7 mouse cellular contexts compared by ENCODE assay signal in genomic region chr16:34094446-34095092, GRCm38 (mm10).
DNase-seq lines count a peak whose midpoint lies in the region; ATAC-seq and TF ChIP-seq lines count a peak whose summit lies in the region.

No protein-coding gene starts in this region.

- peak overlapping the region; percentile 75 for H3K4me3 ChIP-seq in heart, embryonic 13.5 days
- peak overlapping the region; percentile 70 for H3K4me3 ChIP-seq in kidney, embryonic 16.5 days (ENCODE audit: low read length)
- H3K4me3 ChIP-seq in lung, postnatal 0 days (ENCODE audit: low read depth, low read length) = peak overlapping the region; percentile 39

- H3K9me3 ChIP-seq in heart, embryonic 13.5 days = no peaks in the 10 kb centered on the region
- no peaks in the 10 kb centered on the region for H3K9me3 ChIP-seq in kidney, embryonic 16.5 days (ENCODE audit: low read length)
- no peaks in the 10 kb centered on the region for H3K9me3 ChIP-seq in lung, postnatal 0 days (ENCODE audit: low read length)

- ATAC-seq in heart, embryonic 13.5 days (ENCODE audit: extremely low read depth, insufficient number of reproducible peaks, low FRiP score, low TSS enrichment) = no peak
- ATAC-seq in kidney, embryonic 16.5 days (ENCODE audit: low FRiP score, low TSS enrichment) = peak; percentile 82
- ATAC-seq in lung, postnatal 0 days = peak; percentile 68

- TF ChIP-seq EP300 in lung, postnatal 0 days (IDR thresholded peaks at IDR 0.05) = no peak

- peaks cover 36% of the 10 kb centered on the region for H3K4me1 ChIP-seq in heart, embryonic 13.5 days
- peaks cover 15% of the 10 kb centered on the region for H3K4me1 ChIP-seq in kidney, embryonic 16.5 days (ENCODE audit: insufficient read depth, low read length)
- H3K4me1 ChIP-seq in lung, postnatal 0 days (ENCODE audit: insufficient read depth, low read depth, low read length) = peaks cover 6% of the 10 kb centered on the region; the same call in 1 of the 2 replicates

- peak overlapping the region; percentile 83 for H3K9ac ChIP-seq in heart, embryonic 13.5 days
- H3K9ac ChIP-seq in kidney, embryonic 16.5 days (replicated peaks; ENCODE audit: low read length) = peak overlapping the region; percentile 75
- peak overlapping the region; percentile 5; the same call in 1 of the 2 replicates for H3K9ac ChIP-seq in lung, postnatal 0 days (replicated peaks; ENCODE audit: low read depth)

- H3K36me3 ChIP-seq in heart, embryonic 13.5 days = peaks cover 20% of the 10 kb centered on the region
- no peaks in the 10 kb centered on the region for H3K36me3 ChIP-seq in kidney, embryonic 16.5 days (ENCODE audit: insufficient read depth, low read length)
- no peaks in the 10 kb centered on the region for H3K36me3 ChIP-seq in lung, postnatal 0 days (ENCODE audit: insufficient read depth, low read length)

- peak overlapping the region; percentile 87 for H3K4me2 ChIP-seq in heart, embryonic 13.5 days
- peak overlapping the region; percentile 92 for H3K4me2 ChIP-seq in kidney, embryonic 16.5 days (replicated peaks; ENCODE audit: low read depth, low read length)
- H3K4me2 ChIP-seq in lung, postnatal 0 days (replicated peaks; ENCODE audit: low read depth, low read length) = peak overlapping the region; percentile 62

- peak; percentile 48 for TF ChIP-seq CTCF in lung, postnatal 0 days (IDR thresholded peaks at IDR 0.05)

- under 1% methylated on average over 16 of the region's 16 CpGs for WGBS in heart, embryonic 13.5 days
- WGBS in kidney, embryonic 16.5 days = under 1% methylated on average over 16 of the region's 16 CpGs
- WGBS in lung, postnatal 0 days = 1% methylated on average over 16 of the region's 16 CpGs

- H3K27me3 ChIP-seq in heart, embryonic 13.5 days (replicated peaks) = no peaks in the 10 kb centered on the region
- H3K27me3 ChIP-seq in kidney, embryonic 16.5 days (ENCODE audit: insufficient read depth, low read length) = no peaks in the 10 kb centered on the region
- H3K27me3 ChIP-seq in lung, postnatal 0 days (replicated peaks; ENCODE audit: insufficient read depth, low read length) = no peaks in the 10 kb centered on the region

- DNase-seq in ovary, postnatal 36 days (ENCODE audit: low spot score) = peak; percentile 21
- DNase-seq in ovary, postnatal 14 days (ENCODE audit: low spot score) = no peak
- DNase-seq in embryo, embryonic 10.5 days (ENCODE audit: low spot score) = peak; percentile 81
- peak; percentile 68 for DNase-seq in lung, postnatal 0 days (ENCODE audit: low spot score)
- DNase-seq in right cerebral cortex, postnatal 10 days (ENCODE audit: low spot score in 2 of 2) = peak; percentile 70 to 72

- H3K27ac ChIP-seq in heart, embryonic 13.5 days (replicated peaks) = peak overlapping the region; percentile 84
- peak overlapping the region; percentile 44 for H3K27ac ChIP-seq in kidney, embryonic 16.5 days (ENCODE audit: low read length)
- no peak overlapping the region for H3K27ac ChIP-seq in lung, postnatal 0 days (ENCODE audit: low read length)

Comparison
In these comparisons a context has a peak if more than half of its experiments do, and no peak if none do; other contexts are left out.
1. H3K9ac ChIP-seq: peak in every context shown above with its lines; median percentile 83 in heart, embryonic 13.5 days; 75 in kidney, embryonic 16.5 days; 5 in lung, postnatal 0 days.